In the genomic region with DNA sequence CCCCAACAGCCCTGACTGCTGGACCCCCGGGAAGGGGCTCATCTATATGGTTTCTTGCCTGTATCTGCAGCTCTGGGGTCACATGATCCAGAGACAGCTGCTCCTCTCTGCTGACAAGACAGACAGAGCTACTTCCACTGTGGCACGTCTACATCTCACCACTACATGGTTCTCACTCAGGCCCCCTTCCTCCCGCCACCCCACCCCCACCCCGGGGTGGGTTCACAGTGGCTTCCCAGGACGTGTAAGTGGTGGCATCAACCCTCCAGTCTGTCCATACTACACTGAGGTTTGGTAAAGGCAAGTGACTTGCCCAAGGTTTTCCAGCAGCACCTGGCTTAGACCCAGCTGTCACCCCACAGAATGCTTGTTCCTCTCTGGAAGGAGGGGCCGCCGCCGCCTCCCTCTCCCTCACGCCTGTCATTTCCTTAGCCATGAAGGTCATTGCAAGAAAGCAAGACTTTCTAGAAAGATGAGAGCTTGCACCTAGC, we compare ENCODE assay signal across 10 mouse cellular contexts. TPM values are rescaled to one million over a fixed set of nuclear protein-coding genes. Genes with fewer than 3 reads are reported as not detected.
DNase-seq lines count a peak whose midpoint lies in the region; ATAC-seq lines count a peak whose summit lies in the region.
"Had no signal": no experiment of that assay in that cellular context is flagged by ENCODE, and none has a peak within 500 bp of the region (broad histone marks: within the 10 kb centered on the region; RNA-seq: fewer than 3 reads in every experiment).

No protein-coding gene starts in this region.

- no peaks in the 10 kb centered on the region for H3K9me3 ChIP-seq in heart, embryonic 16.5 days (replicated peaks; ENCODE audit: control insufficient read depth, low read length)
- H3K9me3 ChIP-seq in forebrain, embryonic 15.5 days = no peaks in the 10 kb centered on the region
- no peaks in the 10 kb centered on the region for H3K9me3 ChIP-seq in midbrain, embryonic 14.5 days (ENCODE audit: control insufficient read depth, low read length)
- H3K9me3 ChIP-seq: G1E had no signal

- H3K9ac ChIP-seq in heart, embryonic 16.5 days (ENCODE audit: low read length) = no peak overlapping the region
- peak overlapping the region; percentile 59 for H3K9ac ChIP-seq in forebrain, embryonic 15.5 days (replicated peaks)
- H3K9ac ChIP-seq in midbrain, embryonic 14.5 days (replicated peaks; ENCODE audit: low read length) = peak overlapping the region; percentile 81

- H3K27ac ChIP-seq in heart, embryonic 16.5 days (ENCODE audit: low read length) = no peak overlapping the region
- H3K27ac ChIP-seq in brown adipose tissue, adult 24 weeks (replicated peaks; ENCODE audit: low read depth, low read length) = no peak overlapping the region
- H3K27ac ChIP-seq in forebrain, embryonic 15.5 days (replicated peaks) = peak overlapping the region; percentile 75
- H3K27ac ChIP-seq in midbrain, embryonic 14.5 days (replicated peaks; ENCODE audit: low read depth, low read length) = peak overlapping the region; percentile 95

- H3K4me2 ChIP-seq in heart, embryonic 16.5 days (ENCODE audit: low read depth, low read length) = peak overlapping the region; percentile 98
- peak overlapping the region; percentile 67 for H3K4me2 ChIP-seq in forebrain, embryonic 15.5 days (replicated peaks)
- H3K4me2 ChIP-seq in midbrain, embryonic 14.5 days (ENCODE audit: low read length) = peak overlapping the region; percentile 79

- DNase-seq in heart, postnatal 25 days (ENCODE audit: low spot score) = no peak
- no peak for DNase-seq in midbrain, embryonic 14.5 days
- DNase-seq in spleen, postnatal 36 days (ENCODE audit: low spot score in 2 of 2) = no peak
- no peak for DNase-seq in ovary, postnatal 10 days (ENCODE audit: low spot score)

- H3K36me3 ChIP-seq in heart, embryonic 16.5 days (ENCODE audit: control insufficient read depth, insufficient read depth) = no peaks in the 10 kb centered on the region
- no peaks in the 10 kb centered on the region for H3K36me3 ChIP-seq in forebrain, embryonic 15.5 days
- peaks cover 4% of the 10 kb centered on the region; the same call in 1 of the 2 replicates for H3K36me3 ChIP-seq in midbrain, embryonic 14.5 days (ENCODE audit: control insufficient read depth, insufficient read depth, low read length)
- H3K36me3 ChIP-seq: G1E had no signal

- peaks cover 8% of the 10 kb centered on the region for H3K27me3 ChIP-seq in heart, embryonic 16.5 days (ENCODE audit: control insufficient read depth, insufficient read depth, low read length)
- no peaks in the 10 kb centered on the region for H3K27me3 ChIP-seq in forebrain, embryonic 15.5 days
- H3K27me3 ChIP-seq in midbrain, embryonic 14.5 days (ENCODE audit: control insufficient read depth, insufficient read depth, low read length) = no peaks in the 10 kb centered on the region

- no peak for ATAC-seq in heart, embryonic 16.5 days (replicated peaks; ENCODE audit: extremely low read depth, insufficient read depth, low FRiP score)
- no peak for ATAC-seq in forebrain, embryonic 15.5 days (replicated peaks)
- ATAC-seq in midbrain, embryonic 14.5 days (ENCODE audit: low FRiP score, low TSS enrichment) = no peak
- ATAC-seq in erythroblast, adult 5-6 weeks (replicated peaks; ENCODE audit: low FRiP score, poor library complexity, severe bottlenecking) = no peak

- H3K4me3 ChIP-seq in heart, embryonic 16.5 days (ENCODE audit: low read length) = no peak overlapping the region; the same call in 1 of the 2 replicates
- peak overlapping the region; percentile 65 for H3K4me3 ChIP-seq in brown adipose tissue, adult 24 weeks (ENCODE audit: insufficient read depth, low read depth, low read length)
- peak overlapping the region; percentile 54 for H3K4me3 ChIP-seq in forebrain, embryonic 15.5 days
- peak overlapping the region; percentile 70 for H3K4me3 ChIP-seq in midbrain, embryonic 14.5 days (replicated peaks; ENCODE audit: low read depth, low read length)

- WGBS in heart, embryonic 16.5 days = 50% methylated on average over 9 of the region's 9 CpGs
- 51% methylated on average over 9 of the region's 9 CpGs for WGBS in forebrain, embryonic 15.5 days
- 47% methylated on average over 9 of the region's 9 CpGs for WGBS in midbrain, embryonic 14.5 days

- peaks cover 18% of the 10 kb centered on the region for H3K4me1 ChIP-seq in heart, embryonic 16.5 days (ENCODE audit: control insufficient read depth, insufficient read depth, low read length)
- H3K4me1 ChIP-seq in brown adipose tissue, adult 24 weeks (ENCODE audit: control insufficient read depth, insufficient read depth, insufficient read length, low read length) = no peaks in the 10 kb centered on the region
- H3K4me1 ChIP-seq in forebrain, embryonic 15.5 days = peaks cover 14% of the 10 kb centered on the region
- H3K4me1 ChIP-seq in midbrain, embryonic 14.5 days (ENCODE audit: control insufficient read depth, insufficient read depth, low read length) = peaks cover 20% of the 10 kb centered on the region

- intact Hi-C loops in heart, postnatal 25 days (cut with DNase I) = no loop called here

RNA-seq across cellular contexts. Expression of gene Ciz1, which starts 0.6 kb away (rescaled TPM):
- 36.7 and 38.4 TPM in 2 replicates for polyA plus RNA-seq in heart, embryonic 16.5 days (2015; fragmentation: Nextera tagmentation; extraction: Ambion mirVana)
- total RNA-seq in heart, postnatal 25 days (2021) = 10 to 100 TPM; 25.6 to 32.2 TPM
- polyA plus RNA-seq in brown adipose tissue, adult 24 weeks (2012; ENCODE audit: insufficient read depth, insufficient read length, missing spikeins) = 18.7 and 22.4 TPM in 2 replicates
- 54.0 and 55.3 TPM in 2 replicates for polyA plus RNA-seq in forebrain, embryonic 15.5 days (2015; fragmentation: Nextera tagmentation; extraction: Ambion mirVana)
- 46.4 and 54.1 TPM in 2 replicates for polyA plus RNA-seq in midbrain, embryonic 14.5 days (2014; fragmentation: Nextera tagmentation; extraction: Ambion mirVana)
- total RNA-seq in erythroblast, adult 5-6 weeks (2015; ENCODE audit: low replicate concordance) = 18.6 and 38.2 TPM in 2 replicates
- total RNA-seq in erythroblast, adult 5-6 weeks (2017; ENCODE audit: low replicate concordance) = 21.2 and 33.5 TPM in 2 replicates

RNA-seq across cellular contexts. Expression of gene Dnm1, which starts 1.6 kb away (rescaled TPM):
- 2.4 and 2.7 TPM in 2 replicates for polyA plus RNA-seq in heart, embryonic 16.5 days (2015; fragmentation: Nextera tagmentation; extraction: Ambion mirVana)
- total RNA-seq in heart, postnatal 25 days (2021) = 1 to 10 TPM; 5.0 to 5.2 TPM
- 2.6 and 7.4 TPM in 2 replicates for polyA plus RNA-seq in brown adipose tissue, adult 24 weeks (2012; ENCODE audit: insufficient read depth, insufficient read length, missing spikeins)
- 23.7 and 29.1 TPM in 2 replicates for polyA plus RNA-seq in forebrain, embryonic 15.5 days (2015; fragmentation: Nextera tagmentation; extraction: Ambion mirVana)
- 90.6 and 103 TPM in 2 replicates for polyA plus RNA-seq in midbrain, embryonic 14.5 days (2014; fragmentation: Nextera tagmentation; extraction: Ambion mirVana)
- not detected in 2 replicates for total RNA-seq in erythroblast, adult 5-6 weeks (2015; ENCODE audit: low replicate concordance)
- total RNA-seq in erythroblast, adult 5-6 weeks (2017; ENCODE audit: low replicate concordance) = not detected in 2 replicates
- total RNA-seq: hematopoietic stem cell, adult 5-6 weeks had no signal

RNA-seq across cellular contexts. Expression of gene 1110008P14Rik, which starts 30.2 kb away (rescaled TPM):
- polyA plus RNA-seq in heart, embryonic 16.5 days (2015; fragmentation: Nextera tagmentation; extraction: Ambion mirVana) = 46.3 and 46.5 TPM in 2 replicates
- 10 to 100 TPM; 47.7 to 49.6 TPM for total RNA-seq in heart, postnatal 25 days (2021)
- 296 and 402 TPM in 2 replicates for polyA plus RNA-seq in brown adipose tissue, adult 24 weeks (2012; ENCODE audit: insufficient read depth, insufficient read length, missing spikeins)
- polyA plus RNA-seq in forebrain, embryonic 15.5 days (2015; fragmentation: Nextera tagmentation; extraction: Ambion mirVana) = 79.5 and 80.9 TPM in 2 replicates
- 107 and 153 TPM in 2 replicates for polyA plus RNA-seq in midbrain, embryonic 14.5 days (2014; fragmentation: Nextera tagmentation; extraction: Ambion mirVana)
- 8.6 and 12.3 TPM in 2 replicates for total RNA-seq in erythroblast, adult 5-6 weeks (2015; ENCODE audit: low replicate concordance)
- 5.1 and 7.7 TPM in 2 replicates for total RNA-seq in erythroblast, adult 5-6 weeks (2017; ENCODE audit: low replicate concordance)

RNA-seq across cellular contexts. Expression of gene Lcn2, which starts 36.5 kb away (rescaled TPM):
- 1.9 and 2.5 TPM in 2 replicates for polyA plus RNA-seq in heart, embryonic 16.5 days (2015; fragmentation: Nextera tagmentation; extraction: Ambion mirVana)
- 1 to 10 TPM; 3.1 to 3.6 TPM for total RNA-seq in heart, postnatal 25 days (2021)
- 2.7 TPM in 1 of 2 replicates, not detected in the other for polyA plus RNA-seq in brown adipose tissue, adult 24 weeks (2012; ENCODE audit: insufficient read depth, insufficient read length, missing spikeins)
- 0.51 and 0.63 TPM in 2 replicates for polyA plus RNA-seq in forebrain, embryonic 15.5 days (2015; fragmentation: Nextera tagmentation; extraction: Ambion mirVana)
- not detected in 2 replicates for polyA plus RNA-seq in midbrain, embryonic 14.5 days (2014; fragmentation: Nextera tagmentation; extraction: Ambion mirVana)
- total RNA-seq in erythroblast, adult 5-6 weeks (2015; ENCODE audit: low replicate concordance) = 2,071 and 2,279 TPM in 2 replicates
- total RNA-seq in erythroblast, adult 5-6 weeks (2017; ENCODE audit: low replicate concordance) = 352 and 444 TPM in 2 replicates
- total RNA-seq: G1E had no signal

RNA-seq across cellular contexts. Expression of gene Ptges2, which starts 44.2 kb away (rescaled TPM):
- polyA plus RNA-seq in heart, embryonic 16.5 days (2015; fragmentation: Nextera tagmentation; extraction: Ambion mirVana) = 44.2 and 50.7 TPM in 2 replicates
- 10 to 100 TPM; 78.1 to 81.2 TPM for total RNA-seq in heart, postnatal 25 days (2021)
- polyA plus RNA-seq in brown adipose tissue, adult 24 weeks (2012; ENCODE audit: insufficient read depth, insufficient read length, missing spikeins) = 87.7 and 101 TPM in 2 replicates
- polyA plus RNA-seq in forebrain, embryonic 15.5 days (2015; fragmentation: Nextera tagmentation; extraction: Ambion mirVana) = 39.9 and 40.3 TPM in 2 replicates
- 46.2 and 64.4 TPM in 2 replicates for polyA plus RNA-seq in midbrain, embryonic 14.5 days (2014; fragmentation: Nextera tagmentation; extraction: Ambion mirVana)
- total RNA-seq in erythroblast, adult 5-6 weeks (2015; ENCODE audit: low replicate concordance) = 1.5 and 1.7 TPM in 2 replicates
- total RNA-seq in erythroblast, adult 5-6 weeks (2017; ENCODE audit: low replicate concordance) = 2.8 and 6.6 TPM in 2 replicates

Comparison
In these comparisons a context has a peak if more than half of its experiments do, and no peak if none do; other contexts are left out.
1. H3K27ac ChIP-seq: peak in forebrain, embryonic 15.5 days (single experiment) and midbrain, embryonic 14.5 days (single experiment); none in heart, embryonic 16.5 days (single experiment) and brown adipose tissue, adult 24 weeks (single experiment).
2. Peak in every context shown above with its lines, with median percentiles within 50 percentile points of each other: H3K4me2 ChIP-seq.